Mouse (Mus musculus) liver, embryonic 14.5 days (tissue): ENCODE data around the gene Klhl35.

Source experiments
- CTCF ChIP-seq: IDR thresholded peaks from 2 replicates; pipeline ENCODE4 v1.5.1; 2016; ENCODE audit warnings: antibody characterized with exemption, low read depth, control low read depth
- EP300 ChIP-seq: IDR thresholded peaks from 2 replicates; pipeline ENCODE4 v1.6.1; 2016; ENCODE audit warnings: antibody characterized with exemption, low read depth

- TF ChIP-seq CTCF (no peak), EP300 (no peak)
Observed at GRCm38 (mm10) chr7:99499128-99499527, 33.3 kb downstream of the Klhl35 start.
